Mouse (Mus musculus) liver, embryonic 11.5 days (tissue): ENCODE measurements around the gene Irgq. TPM values are rescaled to one million over a fixed set of nuclear protein-coding genes. Genes with fewer than 3 reads are reported as not detected.

Experiments used
- ATAC-seq: fragments of 200-750 bp; cut with Nextera tagmentation; replicated peaks from 2 replicates; pipeline ENCODE4 v1.8.0; 2017; ENCODE audit warnings: moderate number of reproducible peaks, mild to moderate bottlenecking, moderate TSS enrichment, moderate library complexity; ENCODE audit not compliant: low FRiP score
- DNase-seq: peaks from one replicate; pipeline ENCODE4 v3.0.0-alpha.2; 2017; ENCODE audit warnings: low spot score
- H3K27ac ChIP-seq: fragments of 300-500 bp; sonication (generic); 2 replicates; pipeline ENCODE4 v1.5.1; 2014; ENCODE audit warnings: mild to moderate bottlenecking, low read depth, low read length, control low read depth
- H3K27me3 ChIP-seq: fragments of 300-500 bp; sonication (generic); replicated peaks from 2 replicates; pipeline ENCODE4 v1.6.1; 2014; ENCODE audit warnings: low read length, mixed read lengths; ENCODE audit not compliant: control insufficient read depth, insufficient read depth
- H3K36me3 ChIP-seq: fragments of 300-500 bp; sonication (generic); 2 replicates; pipeline ENCODE4 v1.6.1; 2014; ENCODE audit warnings: mild to moderate bottlenecking, low read length, moderate library complexity, mixed read lengths; ENCODE audit not compliant: control insufficient read depth, insufficient read depth
- H3K4me1 ChIP-seq: fragments of 300-500 bp; sonication (generic); replicated peaks from 2 replicates; pipeline ENCODE4 v1.6.1; 2014; ENCODE audit warnings: low read length, mixed read lengths; ENCODE audit not compliant: control insufficient read depth, insufficient read depth
- H3K4me2 ChIP-seq: fragments of 300-500 bp; sonication (generic); 2 replicates; pipeline ENCODE4 v1.6.1; 2014; ENCODE audit warnings: mild to moderate bottlenecking, control low read depth, moderate library complexity
- H3K4me3 ChIP-seq: fragments of 300-500 bp; sonication (generic); 2 replicates; pipeline ENCODE4 v1.5.1; 2014; ENCODE audit warnings: low read depth, low read length, control low read depth
- H3K9ac ChIP-seq: fragments of 300-500 bp; sonication (generic); 2 replicates; pipeline ENCODE4 v1.6.1; 2014; ENCODE audit warnings: low read depth, low read length, control low read depth
- H3K9me3 ChIP-seq: fragments of 300-500 bp; sonication (generic); 2 replicates; pipeline ENCODE4 v1.6.1; 2016; ENCODE audit warnings: low read length, inconsistent platforms, mixed read lengths; ENCODE audit not compliant: control insufficient read depth
- whole genome bisulfite sequencing: fragments of 180-500 bp; shearing (Covaris S2); extraction: QIAGEN DNeasy Blood & Tissue Kit; methylation state at CpG from one replicate; pipeline ENCODE4 v1.1.7; 2014; 5-methylcytosine and 5-hydroxymethylcytosine counted together
- polyA plus RNA-seq: library from polyadenylated mRNA; unstranded; fragments of >200 nt; fragmentation: Nextera tagmentation; extraction: Ambion mirVana; gene quantifications from 2 replicates; pipeline ENCODE4 v1.2.1, GENCODE M21; 2014

The Irgq gene
- polyA plus RNA-seq, 1 experiment from 2014 or later = 4.1 TPM

DNA sequence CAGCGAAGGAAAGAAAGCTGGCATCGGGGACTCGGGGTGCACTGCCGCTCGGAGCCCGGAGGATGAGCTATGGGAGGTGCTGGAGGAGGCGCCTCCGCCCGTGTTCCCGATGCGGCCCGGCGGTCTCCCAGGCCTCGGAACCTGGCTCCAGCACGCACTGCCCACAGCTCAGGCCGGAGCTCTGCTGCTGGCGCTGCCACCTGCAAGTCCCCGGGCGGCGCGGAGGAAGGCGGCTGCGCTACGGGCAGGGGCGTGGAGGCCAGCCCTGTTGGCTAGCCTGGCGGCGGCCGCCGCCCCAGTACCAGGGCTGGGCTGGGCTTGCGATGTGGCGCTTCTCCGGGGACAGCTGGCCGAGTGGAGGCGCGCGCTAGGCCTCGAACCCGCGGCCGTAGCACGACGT is 3.3 kb downstream of the Irgq start:
- H3K27me3 ChIP-seq = peaks cover 13% of the 10 kb centered on the region
- no peak overlapping the region for H3K9ac ChIP-seq
- H3K36me3 ChIP-seq = peaks cover 9% of the 10 kb centered on the region
- no peaks in the 10 kb centered on the region for H3K9me3 ChIP-seq
- no peak overlapping the region for H3K4me3 ChIP-seq
- 60% methylated on average over 42 of the region's 42 CpGs for WGBS
- peak overlapping the region; percentile 17; the same call in 1 of the 2 replicates for H3K4me2 ChIP-seq
- DNase-seq = no peak
- peaks cover 15% of the 10 kb centered on the region for H3K4me1 ChIP-seq
- H3K27ac ChIP-seq = no peak overlapping the region
- ATAC-seq = no peak

DNA sequence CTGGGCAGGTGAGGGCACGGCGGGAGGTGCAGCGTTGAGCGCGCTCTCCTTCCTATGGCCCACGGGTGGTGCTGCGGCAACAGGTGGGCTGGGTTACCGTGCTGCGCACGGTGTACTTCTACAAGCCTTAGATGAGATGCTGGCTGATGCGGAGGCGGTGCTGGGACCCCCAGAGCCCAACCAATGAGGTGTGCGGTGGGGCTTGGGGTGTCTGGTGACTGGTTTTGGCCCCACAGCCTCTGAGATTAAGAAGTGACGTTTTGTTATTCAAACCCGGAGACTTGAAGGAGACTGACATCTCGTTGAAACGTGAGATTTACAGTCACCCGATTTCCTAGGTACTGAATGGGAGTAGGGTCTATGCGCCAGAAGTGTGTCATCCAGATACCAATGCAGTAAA is 3.8 kb downstream of the Irgq start:
- ATAC-seq (no peak), DNase-seq (no peak)
- peak overlapping the region; percentile 17; the same call in 1 of the 2 replicates for H3K4me2 ChIP-seq
- H3K36me3 ChIP-seq = peaks cover 9% of the 10 kb centered on the region
- H3K9ac ChIP-seq = no peak overlapping the region
- no peak overlapping the region for H3K4me3 ChIP-seq
- 58% methylated on average over 19 of the region's 19 CpGs for WGBS
- no peak overlapping the region for H3K27ac ChIP-seq
- H3K27me3 ChIP-seq = peaks cover 13% of the 10 kb centered on the region
- H3K4me1 ChIP-seq = peaks cover 14% of the 10 kb centered on the region
- H3K9me3 ChIP-seq = no peaks in the 10 kb centered on the region

DNA sequence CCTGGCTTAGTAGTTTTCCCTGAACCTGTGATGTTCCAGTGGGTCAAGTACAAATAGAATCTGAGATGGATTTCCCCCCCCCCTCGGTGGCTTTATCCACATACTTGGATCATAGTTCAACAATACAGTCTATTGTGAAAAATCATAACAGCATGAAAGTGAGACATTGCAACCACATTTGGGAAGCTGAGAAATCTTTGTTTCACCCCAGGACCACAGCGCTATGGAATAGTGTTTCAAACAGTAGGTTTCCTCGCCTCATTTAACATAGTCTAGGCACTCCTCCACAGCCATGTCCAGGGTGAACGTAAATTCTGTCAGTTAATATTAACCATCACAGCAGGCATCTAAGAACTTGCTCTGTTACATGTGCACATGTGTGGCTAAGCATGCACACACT is 6.6 kb downstream of the Irgq start:
- no peak overlapping the region for H3K4me2 ChIP-seq
- no peak for ATAC-seq
- peaks cover 9% of the 10 kb centered on the region for H3K36me3 ChIP-seq
- H3K4me3 ChIP-seq = no peak overlapping the region
- 84% methylated on average over 4 of the region's 4 CpGs for WGBS
- H3K4me1 ChIP-seq = peaks cover 2% of the 10 kb centered on the region; the same call in 1 of the 2 replicates
- H3K27ac ChIP-seq = no peak overlapping the region
- DNase-seq = no peak
- H3K27me3 ChIP-seq = peaks cover 13% of the 10 kb centered on the region
- no peaks in the 10 kb centered on the region for H3K9me3 ChIP-seq
- H3K9ac ChIP-seq = no peak overlapping the region

DNA sequence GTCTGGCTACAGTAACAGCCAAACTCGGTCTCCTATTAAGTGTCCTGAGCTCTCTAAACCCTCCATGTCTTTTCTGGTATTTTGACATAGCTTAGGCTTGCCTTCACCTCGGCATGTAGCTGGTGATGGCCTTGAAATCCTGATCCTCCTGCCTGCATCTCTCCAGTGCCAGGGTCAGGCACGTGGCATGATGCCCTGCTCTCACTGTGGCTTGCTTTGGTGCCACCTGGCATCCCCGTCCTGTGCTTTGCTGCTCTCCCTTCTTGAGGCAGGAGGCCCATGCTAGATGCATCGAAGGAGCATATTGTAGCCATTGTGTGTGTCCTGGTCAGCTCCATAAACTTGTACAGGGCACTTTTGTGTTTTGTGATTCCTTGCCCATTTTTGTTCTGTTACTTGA is 7.1 kb downstream of the Irgq start:
- Histone ChIP-seq H3K27ac (no peak overlapping the region), H3K9me3 (no peaks in the 10 kb centered on the region), H3K4me1 (no peaks in the 10 kb centered on the region), H3K27me3 (peaks cover 13% of the 10 kb centered on the region), H3K9ac (no peak overlapping the region), H3K4me3 (no peak overlapping the region), H3K4me2 (no peak overlapping the region), H3K36me3 (peaks cover 9% of the 10 kb centered on the region)
- no peak for DNase-seq
- no peak for ATAC-seq
- WGBS = 71% methylated on average over 5 of the region's 5 CpGs

DNA sequence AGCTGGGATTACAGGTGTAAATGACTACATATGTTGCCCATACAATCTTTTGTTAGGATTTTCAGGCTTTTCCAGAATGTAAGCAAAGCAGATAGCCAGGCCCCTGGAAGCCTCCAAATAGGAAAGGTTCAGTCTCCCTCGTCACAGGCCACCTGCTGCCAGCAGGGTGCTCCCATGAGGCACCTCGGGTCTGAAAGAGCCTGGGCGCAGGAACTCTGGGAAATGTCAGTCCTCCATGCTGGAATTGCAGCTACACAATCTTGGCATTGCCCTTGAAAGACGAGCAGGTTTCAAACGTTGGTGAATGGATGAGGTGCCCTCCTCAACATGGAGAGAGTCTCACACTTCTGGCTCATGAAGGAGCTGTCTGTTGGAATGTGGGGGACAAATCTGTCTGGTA is 7.7 kb downstream of the Irgq start:
- H3K4me1 ChIP-seq = no peaks in the 10 kb centered on the region
- H3K27me3 ChIP-seq = peaks cover 12% of the 10 kb centered on the region
- ATAC-seq (no peak), DNase-seq (no peak)
- peaks cover 8% of the 10 kb centered on the region for H3K36me3 ChIP-seq
- no peak overlapping the region for H3K4me2 ChIP-seq
- 46% methylated on average over 5 of the region's 5 CpGs for WGBS
- no peak overlapping the region for H3K4me3 ChIP-seq
- H3K9me3 ChIP-seq = no peaks in the 10 kb centered on the region
- H3K9ac ChIP-seq = no peak overlapping the region
- H3K27ac ChIP-seq = no peak overlapping the region

DNA sequence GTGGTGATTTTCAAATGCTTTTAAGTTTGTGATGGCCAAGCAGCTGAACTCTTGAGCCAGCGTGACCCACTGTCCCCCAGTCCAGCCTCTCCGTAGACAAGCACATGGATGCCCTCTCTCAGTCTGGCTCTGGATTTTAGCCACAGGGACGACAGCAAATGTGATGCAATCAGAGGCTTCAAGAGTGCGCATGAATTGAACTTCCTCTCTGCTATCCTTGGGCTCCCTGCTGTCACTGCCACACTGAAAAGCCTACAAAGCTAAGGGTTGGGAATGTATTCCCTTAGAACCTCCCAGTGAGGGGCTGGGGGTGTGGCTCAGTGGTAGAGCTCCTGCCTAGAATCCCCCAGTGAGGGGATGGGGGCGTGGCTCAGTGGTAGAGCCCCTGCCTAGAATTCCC is 8.2 kb downstream of the Irgq start:
- peaks cover 4% of the 10 kb centered on the region for H3K36me3 ChIP-seq
- H3K9me3 ChIP-seq = no peaks in the 10 kb centered on the region
- no peak overlapping the region for H3K4me2 ChIP-seq
- H3K27me3 ChIP-seq = peaks cover 7% of the 10 kb centered on the region
- no peak overlapping the region for H3K4me3 ChIP-seq
- H3K27ac ChIP-seq = no peak overlapping the region
- no peak for DNase-seq
- WGBS = 61% methylated on average over 5 of the region's 5 CpGs
- H3K4me1 ChIP-seq = no peaks in the 10 kb centered on the region
- no peak for ATAC-seq
- H3K9ac ChIP-seq = no peak overlapping the region

DNA sequence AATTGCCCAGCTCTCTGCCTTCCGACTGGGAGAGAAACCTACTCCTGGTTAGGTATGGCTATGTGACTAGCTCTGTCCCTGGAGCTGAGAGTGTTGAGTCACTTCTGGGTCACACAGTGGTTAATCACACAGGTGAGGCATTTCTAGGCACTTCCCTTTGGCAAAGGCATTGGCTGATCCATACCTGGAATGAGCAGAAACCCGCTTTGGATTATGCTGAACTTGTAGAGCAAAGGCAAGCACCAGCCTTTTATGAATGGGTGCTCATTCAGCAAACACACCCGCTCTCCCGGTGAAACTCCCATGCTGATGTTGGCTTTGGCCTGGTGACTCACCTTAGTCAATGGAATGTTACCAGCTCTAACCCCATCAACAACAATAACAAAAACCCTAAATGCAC is 9.2 kb downstream of the Irgq start:
- Histone ChIP-seq H3K9ac (no peak overlapping the region), H3K27ac (no peak overlapping the region), H3K4me2 (no peak overlapping the region), H3K4me1 (no peaks in the 10 kb centered on the region), H3K9me3 (no peaks in the 10 kb centered on the region), H3K27me3 (no peaks in the 10 kb centered on the region), H3K36me3 (no peaks in the 10 kb centered on the region), H3K4me3 (no peak overlapping the region)
- no peak for DNase-seq
- ATAC-seq = no peak
- WGBS = 90% methylated on average over 4 of the region's 4 CpGs

DNA sequence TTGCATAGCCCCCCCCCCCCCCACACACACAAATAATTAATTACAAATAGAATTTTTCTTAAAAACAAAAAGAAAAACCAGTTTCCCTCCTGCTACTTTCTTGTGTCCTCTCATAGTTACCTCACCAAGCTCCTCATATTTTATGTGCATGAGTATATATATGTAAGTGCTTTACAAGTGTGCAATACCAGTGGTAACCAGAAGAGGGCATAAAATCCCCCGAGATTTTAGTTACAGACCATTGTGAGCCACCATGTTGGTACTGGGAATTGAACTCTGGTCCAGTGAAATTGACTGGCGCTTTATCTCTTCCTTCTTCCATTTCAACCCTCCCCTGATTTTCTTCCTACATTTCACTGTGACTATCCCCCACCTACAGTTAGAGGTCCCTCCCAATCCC is 14.0 kb downstream of the Irgq start:
- ATAC-seq (no peak), DNase-seq (no peak)
- H3K27me3 ChIP-seq = no peaks in the 10 kb centered on the region
- H3K9ac ChIP-seq = no peak overlapping the region
- no peaks in the 10 kb centered on the region for H3K9me3 ChIP-seq
- 0 out of 2 replicates have a peak, but pooled peaks cover 7% of the 10 kb centered on the region for H3K36me3 ChIP-seq
- H3K4me3 ChIP-seq = no peak overlapping the region
- no peak overlapping the region for H3K27ac ChIP-seq
- 74% methylated on average over 2 of the region's 2 CpGs for WGBS
- peaks cover 10% of the 10 kb centered on the region for H3K4me1 ChIP-seq
- H3K4me2 ChIP-seq = no peak overlapping the region

DNA sequence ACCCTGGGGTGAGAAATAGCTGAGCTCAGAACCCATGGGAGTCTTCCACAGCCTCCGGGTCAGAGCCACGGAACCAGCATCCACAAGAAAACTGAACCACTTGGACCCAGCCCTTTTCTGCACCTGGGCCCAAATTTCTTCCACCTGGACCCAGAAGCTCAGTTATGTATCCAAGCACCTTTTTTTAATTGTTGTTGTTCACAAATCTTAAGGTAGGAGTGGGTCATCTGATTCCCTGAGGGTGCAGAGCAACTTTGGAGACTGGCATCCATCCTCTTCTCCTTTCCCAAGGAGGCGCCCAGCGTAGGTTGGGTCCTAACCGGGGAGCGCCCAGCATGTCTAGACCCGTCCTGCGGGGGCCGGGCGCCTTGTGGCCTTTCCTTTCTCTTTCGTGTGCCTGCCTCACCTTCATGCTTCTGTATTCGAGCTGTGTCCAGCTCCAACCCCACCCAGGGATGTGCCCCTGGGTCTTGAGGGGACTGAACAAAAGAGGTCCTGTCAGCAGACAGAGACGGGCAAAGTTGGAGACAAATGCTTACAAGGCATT is 15.7 kb downstream of the Irgq start, which contains the start of the genes Pinlyp and Xrcc1:
Gene Pinlyp, minus strand, starts transcription at position 51 of the 547 bp plus-strand sequence.
Gene Xrcc1, plus strand, starts transcription at position 222 of the 547 bp plus-strand sequence.
- Histone ChIP-seq H3K9ac (peak within 1 kb of the TSS; percentile 67), H3K27ac (peak within 1 kb of the TSS; percentile 34; the same call in 1 of the 2 replicates), H3K4me1 (peaks cover 10% of the 10 kb centered on the region), H3K9me3 (no peaks in the 10 kb centered on the region), H3K4me3 (peak within 1 kb of the TSS; percentile 65), H3K27me3 (no peaks in the 10 kb centered on the region), H3K4me2 (peak within 1 kb of the TSS; percentile 80), H3K36me3 (peaks cover 11% of the 10 kb centered on the region; the same call in 1 of the 2 replicates)
- ATAC-seq (peak; percentile 4; the same call in 1 of the 2 replicates), DNase-seq (no peak)
- WGBS = 41% methylated on average over 13 of the region's 13 CpGs
